25 mouse cellular contexts compared by ENCODE assay signal in genomic region chr3:123282866-123283615, GRCm38 (mm10). TPM values are rescaled to one million over a fixed set of nuclear protein-coding genes. Genes with fewer than 3 reads are reported as not detected.
DNase-seq lines count a peak whose midpoint lies in the region; ATAC-seq lines count a peak whose summit lies in the region.
"Had no signal": no experiment of that assay in that cellular context is flagged by ENCODE, and none has a peak within 500 bp of the region (broad histone marks: within the 10 kb centered on the region; RNA-seq: fewer than 3 reads in every experiment).

No protein-coding gene starts in this region.

- ATAC-seq in heart, embryonic 16.5 days (replicated peaks; ENCODE audit: extremely low read depth, insufficient read depth, low FRiP score), result 0 out of 2 replicates have a peak, but pooled peaks have one; percentile 60
- ATAC-seq in intestine, embryonic 15.5 days, result peak; percentile 88
- ATAC-seq: forebrain, embryonic 13.5 days; Patski had no signal

- DNase-seq in heart, adult 11 months, result peak; percentile 74
- DNase-seq in heart, postnatal 36 days, result no peak
- no peak for DNase-seq in heart, postnatal 4 days
- no peak for DNase-seq in urinary bladder, postnatal 25 days (ENCODE audit: low spot score)
- no peak for DNase-seq in retina, embryonic 14.5 days (ENCODE audit: low spot score)
- no peak for DNase-seq in limb, embryonic 10.5 days (ENCODE audit: low spot score)
- DNase-seq: cerebellum, adult 9-11 months; gastrocnemius, postnatal 14 days; heart, postnatal 14 days; kidney, adult 2 months; kidney, postnatal 14 days; left cerebral cortex, postnatal 4 days; lung, adult 18-20 months; right cerebral cortex, postnatal 25 days had no signal

- H3K27ac ChIP-seq in heart, embryonic 16.5 days (ENCODE audit: low read length), result peak overlapping the region; percentile 42
- H3K27ac ChIP-seq in intestine, embryonic 15.5 days, result no peak overlapping the region
- no peak overlapping the region for H3K27ac ChIP-seq in limb, embryonic 10.5 days
- H3K27ac ChIP-seq: embryonic facial prominence, embryonic 12.5 days; forebrain, embryonic 13.5 days; hindbrain, embryonic 15.5 days; left cerebral cortex, adult 2 months; midbrain, embryonic 10.5 days; stomach, embryonic 15.5 days had no signal

- intact Hi-C loops in heart, postnatal 36 days (cut with DNase I), result no loop called here

- no peaks in the 10 kb centered on the region for H3K27me3 ChIP-seq in heart, embryonic 16.5 days (ENCODE audit: control insufficient read depth, insufficient read depth, low read length)
- no peaks in the 10 kb centered on the region for H3K27me3 ChIP-seq in intestine, embryonic 15.5 days (replicated peaks)
- no peaks in the 10 kb centered on the region for H3K27me3 ChIP-seq in limb, embryonic 10.5 days (ENCODE audit: low read depth, poor library complexity, severe bottlenecking)
- H3K27me3 ChIP-seq: embryonic facial prominence, embryonic 12.5 days; forebrain, embryonic 13.5 days; hindbrain, embryonic 15.5 days; Patski; stomach, embryonic 15.5 days had no signal

- WGBS in heart, embryonic 16.5 days, result 45% methylated on average over 12 of the region's 12 CpGs
- 84% methylated on average over 12 of the region's 12 CpGs for WGBS in intestine, embryonic 15.5 days
- 87% methylated on average over 12 of the region's 12 CpGs for WGBS in limb, embryonic 10.5 days

- H3K4me1 ChIP-seq in heart, embryonic 16.5 days (ENCODE audit: control insufficient read depth, insufficient read depth, low read length), result peaks cover 4% of the 10 kb centered on the region; the same call in 1 of the 2 replicates
- H3K4me1 ChIP-seq in intestine, embryonic 15.5 days (replicated peaks), result no peaks in the 10 kb centered on the region; the same call in 1 of the 2 replicates
- H3K4me1 ChIP-seq in limb, embryonic 10.5 days, result peaks cover 3% of the 10 kb centered on the region; the same call in 1 of the 2 replicates
- H3K4me1 ChIP-seq: embryonic facial prominence, embryonic 12.5 days; forebrain, embryonic 13.5 days; hindbrain, embryonic 15.5 days; midbrain, embryonic 10.5 days; stomach, embryonic 15.5 days had no signal

- no peak overlapping the region for H3K9ac ChIP-seq in heart, embryonic 16.5 days (ENCODE audit: low read length)
- no peak overlapping the region for H3K9ac ChIP-seq in intestine, embryonic 15.5 days
- H3K9ac ChIP-seq: embryonic facial prominence, embryonic 12.5 days; forebrain, embryonic 13.5 days; hindbrain, embryonic 15.5 days; stomach, embryonic 15.5 days had no signal

- H3K9me3 ChIP-seq in heart, embryonic 16.5 days (replicated peaks; ENCODE audit: control insufficient read depth, low read length), result no peaks in the 10 kb centered on the region
- no peaks in the 10 kb centered on the region for H3K9me3 ChIP-seq in intestine, embryonic 15.5 days
- no peaks in the 10 kb centered on the region for H3K9me3 ChIP-seq in limb, embryonic 10.5 days (replicated peaks)
- H3K9me3 ChIP-seq: embryonic facial prominence, embryonic 12.5 days; forebrain, embryonic 13.5 days; hindbrain, embryonic 15.5 days; midbrain, embryonic 10.5 days; stomach, embryonic 15.5 days had no signal

- H3K36me3 ChIP-seq in heart, embryonic 16.5 days (ENCODE audit: control insufficient read depth, insufficient read depth), result peaks cover 39% of the 10 kb centered on the region
- peaks cover 18% of the 10 kb centered on the region for H3K36me3 ChIP-seq in intestine, embryonic 15.5 days
- H3K36me3 ChIP-seq in limb, embryonic 10.5 days, result peaks cover 11% of the 10 kb centered on the region
- H3K36me3 ChIP-seq: hindbrain, embryonic 15.5 days; midbrain, embryonic 10.5 days had no signal

- H3K4me3 ChIP-seq in heart, embryonic 16.5 days (ENCODE audit: low read length), result no peak overlapping the region
- H3K4me3 ChIP-seq in intestine, embryonic 15.5 days (replicated peaks), result no peak overlapping the region
- no peak overlapping the region for H3K4me3 ChIP-seq in limb, embryonic 10.5 days
- H3K4me3 ChIP-seq: embryonic facial prominence, embryonic 12.5 days; erythroblast, embryonic 14.5 days; forebrain, embryonic 13.5 days; hindbrain, embryonic 15.5 days; left cerebral cortex, adult 2 months; midbrain, embryonic 10.5 days; stomach, embryonic 15.5 days had no signal

- H3K4me2 ChIP-seq in heart, embryonic 16.5 days (ENCODE audit: low read depth, low read length), result no peak overlapping the region
- no peak overlapping the region for H3K4me2 ChIP-seq in intestine, embryonic 15.5 days (replicated peaks)
- H3K4me2 ChIP-seq: embryonic facial prominence, embryonic 12.5 days; forebrain, embryonic 13.5 days; hindbrain, embryonic 15.5 days; stomach, embryonic 15.5 days had no signal

RNA-seq across cellular contexts. Expression of gene Sec24d, which starts 15.8 kb away (rescaled TPM):
- total RNA-seq in heart, postnatal 36 days (2021), result 10 to 100 TPM; 31.5 to 40.4 TPM
- 61.6 and 66.3 TPM in 2 replicates for polyA plus RNA-seq in heart, embryonic 16.5 days (2015; fragmentation: Nextera tagmentation; extraction: Ambion mirVana)
- total RNA-seq in heart, postnatal 4 days (2021), result 10 to 100 TPM; 65.6 to 69.4 TPM
- polyA plus RNA-seq in intestine, embryonic 15.5 days (2015; fragmentation: Nextera tagmentation; extraction: Ambion mirVana), result 87.8 and 95.9 TPM in 2 replicates
- 12.5 and 19.4 TPM in 2 replicates for polyA plus RNA-seq in limb, embryonic 10.5 days (2016; fragmentation: Nextera tagmentation; extraction: Ambion mirVana)

RNA-seq across cellular contexts. Expression of gene Synpo2, which starts 47.1 kb away (rescaled TPM):
- total RNA-seq in heart, postnatal 36 days (2021), result 10 to 100 TPM; 78.2 to 80.5 TPM
- polyA plus RNA-seq in heart, embryonic 16.5 days (2015; fragmentation: Nextera tagmentation; extraction: Ambion mirVana), result 11.4 and 11.5 TPM in 2 replicates
- total RNA-seq in heart, postnatal 4 days (2021), result 10 to 100 TPM; 36.9 to 37.5 TPM
- 31.2 and 36.8 TPM in 2 replicates for polyA plus RNA-seq in intestine, embryonic 15.5 days (2015; fragmentation: Nextera tagmentation; extraction: Ambion mirVana)
- 0.87 and 2.7 TPM in 2 replicates for polyA plus RNA-seq in limb, embryonic 10.5 days (2016; fragmentation: Nextera tagmentation; extraction: Ambion mirVana)
- total RNA-seq: neutrophil, adult 5-6 weeks had no signal
- polyA plus RNA-seq: erythroblast, embryonic 14.5 days had no signal
